Mouse (Mus musculus): ENCODE measurements at regions not wholly inside any gene's neighbourhood (a gene's known extent, or its start where the extent isn't known, plus 50 kb on each side); places are given as distances from the start of the nearest gene placed in this dataset.

- DNase-seq (ENCODE audit: extremely low spot score in 1 of 2, low spot score in 1 of 2): no peak
Observed at GRCm38 (mm10) chr10:126249176-126249575, 283.2 kb downstream of the Lrig3 start.

- no peak for DNase-seq (ENCODE audit: extremely low spot score in 1 of 2, low spot score in 1 of 2)
Observed at GRCm38 (mm10) chr10:126243051-126243450, 277.1 kb downstream of the Lrig3 start.

GRCm38 (mm10) chr10:126239536-126239935 is 273.6 kb downstream of the Lrig3 start:
- no peak for DNase-seq (ENCODE audit: extremely low spot score in 1 of 2, low spot score in 1 of 2)

Small RNA genes lying in the stretch of these regions (microRNA-seq; reads per million reads assigned to microRNA genes)
- gene Mir378d: 1.6 to 2.4 reads per million in 2 experiments

Data from layer of hippocampus, postnatal 25 days (tissue).